Mouse (Mus musculus): Measurements from ENCODE around the gene 1810013L24Rik.

The 1810013L24Rik gene

DNA sequence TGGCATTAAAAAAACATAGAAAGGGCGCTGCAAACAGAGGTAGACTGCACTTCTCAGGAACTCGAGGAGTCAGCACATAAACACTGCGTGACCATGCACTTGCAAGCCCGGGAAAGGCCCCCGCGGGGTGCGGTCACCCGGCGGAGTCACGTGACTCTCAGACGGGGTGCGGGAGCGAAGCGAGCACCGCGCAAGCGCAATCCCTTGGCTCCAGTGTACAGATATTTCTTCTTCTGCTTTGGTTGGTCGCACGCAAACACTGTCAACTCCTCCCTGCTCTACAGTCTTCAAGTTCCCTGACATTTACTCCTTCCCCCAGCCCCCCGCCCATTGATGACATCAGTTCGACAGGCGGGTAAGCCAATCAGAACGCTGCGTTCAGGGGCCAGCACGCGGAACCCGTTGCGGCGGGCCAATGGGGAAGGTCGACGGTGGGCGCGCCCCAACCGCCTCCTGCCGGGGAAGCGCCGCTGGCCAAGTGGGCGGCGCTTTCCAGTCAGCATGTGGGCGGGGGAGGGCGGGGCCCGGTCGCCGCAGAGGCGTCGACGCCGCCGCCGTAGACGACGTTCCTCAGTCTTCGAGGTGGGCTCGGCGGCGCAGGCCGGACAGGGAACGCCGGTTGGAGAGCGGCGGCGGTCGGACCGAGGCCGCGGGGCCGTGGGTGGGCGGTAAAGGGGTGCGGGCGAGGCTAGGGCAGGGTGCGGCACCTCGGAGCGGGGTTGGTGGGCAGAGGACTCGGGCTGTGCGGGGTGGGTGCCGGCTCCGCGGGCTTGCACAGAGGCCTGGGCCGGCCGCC lies at the start of gene 1810013L24Rik:
Gene 1810013L24Rik (plus strand): TSS at position 537 of the 796 bp plus-strand sequence.
- peak; percentile 95 to 98 for DNase-seq

DNA sequence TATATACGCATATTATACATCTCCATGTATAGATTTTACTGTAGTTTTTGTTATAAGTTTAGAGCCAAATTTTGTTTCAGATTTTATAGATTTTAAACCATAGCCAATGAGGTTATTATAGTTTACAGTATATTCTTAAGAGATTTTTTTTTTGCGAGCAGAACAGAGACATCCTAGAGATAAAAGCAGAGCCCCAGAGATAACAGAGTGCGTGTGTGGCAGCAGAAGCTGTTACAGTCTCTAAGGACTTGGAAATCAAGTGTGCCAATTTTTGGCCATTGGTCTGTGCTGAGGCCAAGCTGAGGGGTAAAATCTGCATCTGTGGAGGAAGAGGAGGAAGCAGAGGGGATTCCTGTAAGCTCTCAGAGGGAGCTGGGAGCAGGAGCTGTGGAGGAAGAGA lies 49.7 kb upstream of the 1810013L24Rik start:
- DNase-seq, result no peak

DNA sequence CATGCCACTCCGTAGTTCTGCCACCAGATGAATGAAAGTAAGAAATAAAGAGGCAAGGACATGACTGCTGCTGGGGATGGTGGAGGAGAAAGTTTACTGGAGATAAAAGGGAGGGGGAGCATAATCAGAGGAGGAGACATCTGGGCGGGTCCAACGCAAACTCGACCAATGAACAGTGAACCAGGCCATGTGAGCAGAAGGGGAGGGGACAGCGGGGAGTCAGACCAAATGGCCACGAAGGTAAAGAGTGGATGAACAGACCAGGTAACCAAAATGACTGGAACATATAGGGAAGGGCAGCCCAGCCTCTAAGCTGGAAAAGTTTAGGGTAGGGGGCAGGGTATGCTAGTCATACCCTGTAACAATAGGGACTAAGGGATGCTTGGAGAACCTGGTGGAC lies 48.7 kb upstream of the 1810013L24Rik start:
- DNase-seq, result no peak

DNA sequence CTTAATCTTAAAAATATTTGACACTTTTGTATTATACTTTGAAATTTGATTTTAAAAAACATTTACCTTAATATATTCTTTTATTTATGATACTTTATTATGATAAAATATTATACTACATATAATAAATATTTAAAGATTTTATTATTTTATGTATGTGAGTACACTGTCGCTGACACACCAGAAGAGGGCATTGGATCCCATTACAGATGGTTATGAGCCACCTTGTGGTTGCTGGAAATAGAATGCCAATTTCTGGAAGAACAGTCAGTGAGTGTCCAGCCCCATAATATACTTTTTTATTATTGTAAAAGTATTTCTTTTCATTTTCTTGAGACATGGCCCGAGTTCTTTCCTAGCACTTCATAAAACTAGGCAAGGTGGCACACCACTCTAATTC lies 48.2 kb upstream of the 1810013L24Rik start:
- no peak for DNase-seq

DNA sequence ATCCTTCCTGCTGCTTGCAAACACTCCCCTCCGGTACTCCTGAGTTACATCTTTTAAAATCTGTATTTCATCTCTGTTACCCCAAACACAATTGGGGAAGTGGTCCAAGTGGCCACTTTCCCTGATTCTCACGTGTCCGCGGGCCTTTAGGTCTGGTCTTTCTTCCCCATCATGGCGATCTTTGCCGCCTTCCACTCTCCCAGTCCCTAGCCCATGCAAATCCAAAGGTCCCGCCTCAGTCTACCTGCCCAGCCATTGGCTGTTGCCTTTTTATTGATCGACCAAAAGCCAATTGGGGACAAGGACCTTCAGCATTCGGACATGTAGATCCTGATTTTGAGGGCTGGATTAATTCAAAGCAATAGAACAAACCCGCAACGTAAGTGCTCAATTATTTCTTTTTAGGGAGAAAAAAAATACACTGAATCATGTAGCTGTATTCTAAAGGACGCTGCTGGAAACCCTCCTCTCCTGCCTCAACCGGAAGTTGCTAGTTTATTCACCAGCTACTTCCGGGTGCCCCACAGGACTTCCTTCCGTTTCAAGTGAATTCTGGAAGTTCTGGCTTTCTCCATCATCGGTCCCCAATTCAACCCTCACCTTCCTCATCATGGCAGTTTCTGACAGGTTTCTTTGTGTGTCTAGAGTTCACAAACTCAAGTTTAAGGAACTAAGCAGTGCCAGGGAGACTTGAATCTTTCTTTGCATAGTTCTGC lies 46.5 kb upstream of the 1810013L24Rik start:
- no peak for DNase-seq

DNA sequence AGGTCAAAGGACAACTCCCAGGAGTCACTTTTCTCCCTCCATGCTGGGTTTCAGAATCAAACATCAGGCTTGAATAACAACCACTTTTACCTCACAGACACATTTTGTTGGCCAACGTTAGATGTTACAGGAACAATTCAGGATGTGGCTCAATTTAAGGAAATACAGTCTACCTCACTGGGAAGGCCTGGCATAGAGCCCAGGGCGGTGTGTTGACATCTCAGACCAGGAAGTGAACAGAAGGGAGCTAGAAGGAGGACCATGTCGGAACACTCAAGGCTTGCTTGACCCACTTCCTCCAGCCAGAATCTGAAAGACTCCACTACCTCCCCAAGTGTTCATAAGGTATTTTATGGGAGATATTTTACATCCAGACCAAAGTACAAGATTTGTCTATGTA lies 45.1 kb upstream of the 1810013L24Rik start:
- no peak for DNase-seq

DNA sequence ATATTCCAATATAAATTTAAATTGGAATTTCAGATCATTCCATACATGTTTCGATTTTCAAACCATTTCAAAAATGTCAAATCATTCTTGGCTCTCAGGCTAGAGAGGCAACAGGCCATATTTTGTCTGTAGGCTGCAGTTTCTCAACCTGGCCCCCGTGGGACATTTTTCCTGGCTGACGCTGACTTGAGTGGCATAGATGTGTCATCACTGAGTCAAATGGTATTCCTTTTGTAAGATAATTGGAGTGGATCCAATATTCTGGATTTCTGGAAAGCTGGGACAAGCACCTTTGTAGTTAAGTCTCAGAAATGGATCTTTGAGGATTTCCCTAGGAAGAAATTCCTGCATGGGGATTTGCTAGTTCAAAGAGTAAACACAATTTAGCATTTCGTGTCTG lies 39.0 kb upstream of the 1810013L24Rik start:
- DNase-seq, result no peak

DNA sequence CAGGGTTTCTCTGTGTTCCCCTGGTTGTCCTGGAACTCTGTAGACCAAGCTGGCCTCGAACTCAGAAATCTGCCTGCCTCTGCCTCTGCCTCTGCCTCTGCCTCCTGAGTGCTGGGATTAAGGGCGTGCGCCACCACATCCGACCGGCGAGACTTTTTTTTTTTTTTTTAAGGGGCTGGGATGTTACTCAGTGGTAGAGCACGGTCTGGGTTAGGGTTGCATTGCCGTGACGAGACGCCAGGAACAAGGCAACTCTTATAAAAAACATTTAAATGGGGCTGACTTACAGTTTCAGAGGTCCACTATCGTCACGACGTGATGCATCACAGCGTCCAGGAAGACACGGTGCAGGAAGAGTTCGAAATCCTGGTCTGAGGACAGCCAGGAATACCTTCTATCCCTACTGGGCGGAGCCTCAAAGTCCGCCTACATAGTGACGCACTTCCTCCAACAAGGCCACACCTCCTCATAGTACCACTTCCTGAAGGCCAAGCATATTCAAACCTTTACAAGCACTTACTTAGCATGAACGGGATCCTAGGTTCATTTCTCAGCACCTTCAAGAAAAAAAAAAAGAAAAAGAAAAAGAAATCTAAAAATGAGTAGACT lies 37.8 kb upstream of the 1810013L24Rik start, which contains the start of gene Usp7:
Gene Usp7 (minus strand): TSS at position 360 of the 609 bp plus-strand sequence.
- DNase-seq, result no peak

DNA sequence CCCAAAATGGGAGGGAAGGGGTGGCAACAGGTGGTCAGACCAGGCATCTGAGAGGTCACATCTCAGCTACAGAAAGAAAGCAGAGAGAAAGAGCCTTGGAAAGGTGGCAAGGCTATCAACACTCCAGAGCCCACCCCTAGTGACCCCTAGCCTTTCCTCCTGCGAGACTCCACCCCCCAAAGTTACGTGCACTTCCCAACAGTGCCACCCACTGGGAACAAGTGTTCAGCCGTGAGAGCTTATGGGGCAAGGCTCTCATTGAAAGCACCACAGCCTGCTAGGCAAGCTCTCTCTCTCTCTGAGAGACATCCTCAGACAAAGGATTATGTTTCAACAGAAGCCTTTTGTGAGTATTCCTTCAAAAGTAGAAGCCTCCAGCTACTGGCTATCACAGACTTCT lies 34.9 kb upstream of the 1810013L24Rik start:
- DNase-seq, result peak in 1 of 2 experiments; percentile 14

DNA sequence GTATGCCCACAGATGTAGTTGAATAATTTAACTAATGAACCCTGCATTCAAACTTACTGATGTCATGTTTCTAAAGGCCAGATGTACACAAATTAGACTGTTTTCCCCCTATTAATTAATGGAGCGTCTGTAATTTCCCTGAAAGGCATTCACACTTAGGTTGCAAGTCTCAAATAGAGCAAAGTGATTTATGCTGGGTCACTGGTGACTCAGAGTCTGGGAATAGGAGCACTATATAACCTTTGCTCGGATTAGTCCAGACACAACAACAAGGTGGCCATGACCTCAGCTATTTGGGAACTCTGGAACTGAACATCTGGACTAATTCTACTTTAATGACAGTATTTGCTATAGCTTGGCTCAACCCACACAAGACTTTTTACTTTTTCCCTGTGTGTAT lies 34.0 kb upstream of the 1810013L24Rik start:
- DNase-seq, result no peak

DNA sequence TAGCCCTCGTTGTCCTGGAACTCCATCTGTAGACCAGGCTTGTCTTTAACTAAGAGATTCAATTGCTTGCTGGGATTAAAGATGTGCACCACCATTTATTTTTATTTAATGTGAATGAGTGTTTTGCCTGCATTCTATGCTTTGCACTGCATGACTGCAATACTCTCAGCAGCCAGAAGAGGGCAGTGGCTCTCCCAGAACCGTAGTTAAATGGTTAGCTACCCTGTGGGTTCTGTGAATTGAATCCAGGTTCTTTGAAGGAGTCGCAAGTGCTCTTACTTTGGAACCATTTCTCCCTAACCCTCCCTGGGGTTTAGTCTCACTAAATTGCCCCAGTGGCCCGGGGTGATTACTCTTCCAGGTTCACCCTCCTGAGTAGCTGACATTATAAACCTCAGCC lies 23.2 kb upstream of the 1810013L24Rik start:
- DNase-seq, result peak; percentile 31 to 46

DNA sequence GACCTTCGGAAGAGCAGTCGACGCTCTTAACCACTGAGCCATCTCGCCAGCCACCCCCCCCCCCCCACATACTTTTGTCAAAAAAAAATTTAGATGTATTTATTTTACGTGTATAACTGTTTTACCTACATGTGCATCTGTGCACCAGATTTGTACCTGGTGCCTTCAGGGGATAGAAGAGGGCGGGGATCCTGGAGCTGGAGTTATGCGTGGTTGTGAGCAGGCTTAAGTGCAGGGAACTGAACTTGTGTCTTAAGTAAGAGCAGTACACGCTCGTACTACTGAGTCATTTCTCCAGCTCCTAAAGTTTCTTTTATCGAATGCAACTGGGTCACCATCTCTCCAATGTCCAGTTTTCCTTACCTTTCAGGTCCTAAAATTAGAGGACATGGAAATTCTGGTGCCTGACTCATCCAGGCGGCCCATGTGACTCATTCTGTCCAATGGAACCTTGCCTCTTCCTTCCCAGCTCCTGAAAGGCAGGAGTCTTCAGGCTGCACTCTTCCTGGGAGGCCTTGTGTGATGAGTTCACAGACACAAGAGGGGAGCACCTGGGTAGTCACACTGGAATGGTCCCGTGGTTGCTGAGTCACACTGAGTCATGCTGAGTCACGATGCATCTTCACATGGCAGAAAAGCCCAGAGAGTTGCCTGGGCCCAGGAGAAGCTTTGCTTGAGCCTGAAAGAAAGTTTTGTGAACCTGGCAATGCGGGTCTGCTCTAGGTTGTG lies 19.3 kb upstream of the 1810013L24Rik start:
- DNase-seq, result no peak

DNA sequence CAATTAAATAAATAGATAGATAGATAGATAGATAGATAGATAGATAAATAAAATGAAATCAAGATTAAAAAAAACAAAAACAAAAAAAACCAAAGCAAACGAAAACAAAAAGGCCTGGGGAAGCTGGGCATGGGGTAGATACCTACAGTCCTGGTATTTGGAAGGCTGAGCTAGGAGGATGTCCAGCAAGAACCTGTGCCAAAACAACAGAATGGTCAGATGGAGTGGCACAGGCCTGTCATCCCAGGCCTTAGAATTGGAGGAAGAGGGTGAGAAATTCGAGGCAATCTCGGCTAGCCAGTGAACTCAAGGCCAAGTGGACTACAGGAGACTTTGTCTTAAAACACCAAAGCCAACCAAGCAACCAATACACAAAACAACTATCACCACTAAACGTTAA lies 12.0 kb upstream of the 1810013L24Rik start:
- DNase-seq, result no peak

DNA sequence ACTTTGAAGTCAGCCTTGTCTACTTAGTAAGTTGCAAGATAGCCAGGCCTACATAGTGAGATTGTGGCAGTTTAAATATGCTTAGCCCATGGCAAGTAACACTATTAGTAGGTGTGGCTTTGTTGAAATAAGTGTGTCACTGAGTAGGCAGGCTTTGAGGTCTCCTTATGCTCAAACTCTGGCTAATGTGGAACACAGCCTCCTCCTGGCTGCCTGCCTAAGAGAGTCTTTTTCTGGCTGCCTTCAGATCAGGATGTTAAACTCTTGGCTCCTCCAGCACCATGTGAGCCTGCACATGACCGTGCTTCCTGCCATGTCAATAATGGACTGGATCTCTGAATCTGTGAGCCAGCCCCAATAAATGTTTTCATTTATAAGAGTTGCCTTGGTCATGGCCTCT lies 8.5 kb upstream of the 1810013L24Rik start:
- DNase-seq, result no peak

DNA sequence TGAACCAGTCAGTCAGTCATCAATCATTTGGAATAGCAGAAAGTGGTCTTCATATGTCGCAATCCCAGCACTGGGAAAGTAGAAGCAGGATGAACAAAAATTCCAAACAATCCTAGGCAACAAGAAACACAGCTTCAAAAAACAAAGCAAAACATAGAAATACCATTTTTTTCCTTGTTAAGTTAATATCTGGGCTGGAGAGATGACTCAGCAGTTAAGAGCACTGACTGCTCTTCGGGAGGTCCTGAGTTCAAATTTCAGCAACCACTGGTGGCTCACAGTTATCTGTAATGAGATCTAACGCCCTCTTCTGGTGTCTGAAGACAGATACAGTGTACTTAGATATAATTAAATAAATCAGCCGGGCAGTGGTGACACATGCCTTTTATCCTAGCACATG lies 7.3 kb upstream of the 1810013L24Rik start:
- DNase-seq, result no peak

DNA sequence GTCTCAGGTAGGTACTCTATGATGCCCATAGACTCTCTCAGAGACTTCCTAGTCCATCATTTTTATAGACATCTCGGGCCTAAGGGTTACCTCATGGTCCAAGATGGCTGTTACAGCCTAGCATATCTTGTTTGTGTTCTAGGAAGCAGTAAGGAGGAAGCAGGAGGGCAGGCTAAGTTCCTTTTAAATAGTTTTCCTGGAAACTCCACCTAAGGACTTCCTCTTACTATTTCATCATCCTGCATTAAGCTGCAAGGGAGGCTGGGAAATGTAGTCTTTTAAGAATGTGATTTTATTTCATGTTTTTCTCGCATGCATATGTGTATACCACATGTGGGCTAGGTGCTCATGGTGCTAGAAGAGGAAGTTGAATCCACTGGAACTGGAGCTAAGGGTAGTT lies 6.2 kb upstream of the 1810013L24Rik start:
- DNase-seq, result no peak

DNA sequence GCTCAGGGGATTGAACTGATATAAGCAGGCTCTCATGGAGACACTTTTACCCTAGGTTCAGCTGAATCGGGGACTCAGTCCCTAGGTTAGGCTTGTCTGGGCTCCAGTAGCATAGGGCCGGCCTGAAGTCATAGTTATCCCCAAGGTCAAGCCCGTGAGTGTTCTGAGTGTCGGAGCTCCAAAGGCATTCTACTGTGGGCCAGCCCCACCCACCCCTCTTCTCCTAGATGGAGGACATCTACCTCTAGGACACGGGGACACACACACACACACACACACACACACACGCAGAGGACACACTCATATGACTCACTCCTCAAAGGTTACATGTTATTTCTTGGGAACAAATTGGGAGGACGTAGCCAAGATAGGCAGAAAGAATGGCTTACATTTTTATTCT lies 2.5 kb upstream of the 1810013L24Rik start:
- no peak for DNase-seq

DNA sequence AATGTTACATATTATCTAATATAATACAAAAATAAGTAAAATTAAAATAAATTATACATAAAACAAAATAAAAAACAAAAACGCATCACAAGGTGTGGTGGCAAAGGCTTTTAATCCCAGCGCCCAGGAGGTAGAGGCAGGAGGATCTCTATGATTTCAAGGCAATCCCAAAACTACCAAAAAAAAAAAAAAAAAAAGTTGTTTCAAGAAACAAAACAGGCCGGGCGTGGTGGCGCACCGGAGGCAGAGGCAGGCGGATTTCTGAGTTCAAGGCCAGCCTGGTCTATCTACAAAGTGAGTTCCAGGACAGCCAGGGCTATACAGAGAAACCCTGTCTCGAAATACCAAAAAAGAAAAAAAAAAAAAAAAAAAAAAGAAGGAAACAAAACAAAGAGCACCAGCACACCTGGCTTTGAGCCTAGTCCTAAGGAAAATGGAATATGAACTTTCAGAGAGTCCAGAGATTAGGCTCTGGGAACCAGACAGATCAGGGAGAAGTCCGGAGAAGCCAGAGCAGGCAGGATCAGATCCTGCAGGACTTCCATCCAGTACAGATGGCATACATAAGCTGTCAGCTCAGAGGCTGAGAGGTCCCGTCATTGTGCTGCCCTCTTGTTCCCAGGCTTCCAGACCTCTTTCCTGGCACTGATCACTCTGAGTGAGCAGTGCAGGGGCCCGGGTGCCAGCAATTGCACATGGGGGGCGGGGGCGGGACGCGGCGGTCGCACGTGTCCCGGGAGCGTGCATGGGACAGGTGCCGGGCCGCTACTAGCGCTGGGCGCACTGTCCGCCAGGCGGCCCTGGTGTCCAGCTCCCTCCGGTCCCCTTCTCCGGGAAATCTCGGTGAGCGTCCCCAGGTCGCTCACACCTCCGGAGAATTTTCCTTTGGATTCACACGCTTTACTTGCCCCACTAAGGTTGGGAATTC lies 1.0 kb upstream of the 1810013L24Rik start:
- DNase-seq, result peak in 1 of 2 experiments; percentile 8

DNA sequence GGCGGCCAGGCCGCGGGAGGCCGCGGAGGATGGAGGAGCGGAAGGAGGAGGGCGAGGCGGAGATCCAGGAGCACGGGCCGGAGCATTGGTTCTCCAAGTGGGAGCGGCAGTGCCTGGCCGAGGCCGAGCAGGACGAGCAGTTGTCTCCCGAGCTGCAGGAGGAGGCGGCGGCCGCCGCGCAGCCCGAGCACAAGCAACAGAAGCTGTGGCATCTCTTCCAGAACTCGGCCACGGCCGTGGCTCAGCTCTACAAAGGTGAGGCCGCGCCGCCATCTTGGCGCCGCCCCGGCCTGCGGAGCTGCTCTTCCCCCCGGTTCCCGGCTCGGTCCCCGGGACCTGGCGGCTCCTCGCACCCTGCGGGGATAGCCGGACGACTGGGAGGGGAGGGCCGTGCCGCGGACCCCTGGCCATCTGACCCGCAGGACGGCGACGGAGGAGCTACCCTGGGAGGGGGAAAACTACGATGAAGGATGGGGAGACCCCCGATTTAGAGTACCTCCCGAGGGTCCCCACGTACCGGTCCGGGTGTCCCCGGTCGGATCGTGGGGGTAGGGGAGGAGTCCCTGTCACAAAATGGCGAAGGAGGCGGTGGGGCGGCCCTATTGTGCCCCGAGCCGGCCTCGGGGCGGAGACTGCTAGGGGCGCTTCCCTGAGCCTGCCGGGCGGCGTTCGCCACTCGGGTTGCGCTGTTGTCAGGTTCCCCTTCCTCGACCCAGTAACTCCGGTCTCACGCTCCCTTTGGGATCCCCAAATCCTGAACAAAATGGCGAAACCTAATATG lies 721 bp downstream of the 1810013L24Rik start:
- DNase-seq, result peak; percentile 74 to 81

DNA sequence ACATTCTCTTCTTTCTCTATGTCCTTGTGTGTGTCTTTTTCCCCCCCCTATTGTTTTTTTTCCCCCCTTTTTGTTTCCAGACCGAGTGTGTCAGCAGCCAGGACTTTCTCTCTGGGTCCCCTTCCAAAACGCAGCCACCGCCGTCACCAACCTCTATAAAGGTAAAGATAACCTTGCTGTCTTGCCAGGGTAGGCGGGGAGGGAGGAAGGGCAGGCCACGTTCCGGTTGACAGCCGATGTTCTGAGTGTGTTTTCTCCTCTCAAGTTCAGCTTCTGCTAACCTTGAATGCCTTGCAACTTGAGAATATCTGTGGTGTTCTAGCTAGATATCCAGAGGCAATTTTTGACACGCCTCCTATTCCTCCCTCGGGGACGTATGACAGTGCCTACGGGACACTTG lies 1.3 kb downstream of the 1810013L24Rik start:
- peak; percentile 12 to 35 for DNase-seq

DNA sequence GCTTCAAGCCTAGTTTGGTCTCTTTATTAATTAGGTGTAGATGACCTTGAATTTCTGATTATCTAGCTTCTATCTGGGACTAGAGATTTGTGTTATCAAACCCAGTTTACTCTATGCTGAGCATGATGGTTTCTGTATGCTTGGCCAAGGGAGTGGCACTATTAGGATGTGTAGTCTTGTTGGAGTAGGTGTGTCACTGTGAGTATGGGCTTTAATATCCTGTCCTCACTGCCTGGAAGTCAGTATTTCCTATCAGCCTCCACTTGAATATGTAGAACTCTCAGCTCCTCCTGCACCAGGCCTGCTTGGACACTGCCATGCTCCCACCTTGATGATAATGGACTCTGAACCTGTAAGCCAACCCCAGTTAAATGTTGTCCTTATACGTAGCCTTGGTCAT lies 7.0 kb downstream of the 1810013L24Rik start:
- DNase-seq, result no peak
